Mouse (Mus musculus) forebrain, embryonic 15.5 days (tissue): ENCODE measurements around the gene Rasip1. TPM values are rescaled to one million over a fixed set of nuclear protein-coding genes. Genes with fewer than 3 reads are reported as not detected.

Experiments used
- ATAC-seq: fragments of 200-750 bp; cut with Nextera tagmentation; replicated peaks from 2 replicates; pipeline ENCODE4 v1.8.0; 2017; ENCODE audit warnings: mild to moderate bottlenecking, moderate TSS enrichment, moderate library complexity
- H3K27ac ChIP-seq: fragments of 300-500 bp; sonication (generic); replicated peaks from 2 replicates; pipeline ENCODE4 v1.5.1; 2015; ENCODE audit warnings: mild to moderate bottlenecking, inconsistent platforms
- H3K27me3 ChIP-seq: fragments of 300-500 bp; sonication (generic); 2 replicates; pipeline ENCODE4 v1.6.1; 2015; ENCODE audit warnings: inconsistent platforms
- H3K36me3 ChIP-seq: fragments of 300-500 bp; sonication (generic); 2 replicates; pipeline ENCODE4 v1.6.1; 2015; ENCODE audit warnings: mild to moderate bottlenecking, inconsistent platforms
- H3K4me1 ChIP-seq: fragments of 300-500 bp; sonication (generic); 2 replicates; pipeline ENCODE4 v1.6.1; 2015; ENCODE audit warnings: inconsistent platforms
- H3K4me2 ChIP-seq: fragments of 300-500 bp; sonication (generic); replicated peaks from 2 replicates; pipeline ENCODE4 v1.6.1; 2015; ENCODE audit warnings: mild to moderate bottlenecking, inconsistent platforms
- H3K4me3 ChIP-seq: fragments of 300-500 bp; sonication (generic); 2 replicates; pipeline ENCODE4 v1.5.1; 2015; ENCODE audit warnings: mild to moderate bottlenecking, inconsistent platforms
- H3K9ac ChIP-seq: fragments of 300-500 bp; sonication (generic); replicated peaks from 2 replicates; pipeline ENCODE4 v1.6.1; 2015; ENCODE audit warnings: mild to moderate bottlenecking, inconsistent platforms
- H3K9me3 ChIP-seq: fragments of 300-500 bp; sonication (generic); 2 replicates; pipeline ENCODE4 v1.6.1; 2016; ENCODE audit warnings: inconsistent platforms
- WGBS: fragments of 180-500 bp; shearing (Covaris S2); methylation state at CpG from one replicate; pipeline ENCODE4 v1.1.7; 2015; ENCODE audit warnings: mixed read lengths; 5-methylcytosine and 5-hydroxymethylcytosine counted together
- polyA plus RNA-seq: library from polyadenylated mRNA; unstranded; fragments of >200 nt; fragmentation: Nextera tagmentation; extraction: Ambion mirVana; gene quantifications from 2 replicates; pipeline ENCODE4 v1.2.1, GENCODE M21; 2015

Rasip1 gene
- polyA plus RNA-seq, 1 experiment from 2014 or later = 15.5 TPM

GRCm38 (mm10) chr7:45598960-45599879 is 28.1 kb upstream of the Rasip1 start:
- H3K9ac ChIP-seq = no peak overlapping the region
- no peaks in the 10 kb centered on the region for H3K27me3 ChIP-seq
- no peaks in the 10 kb centered on the region for H3K9me3 ChIP-seq
- H3K27ac ChIP-seq = no peak overlapping the region
- no peaks in the 10 kb centered on the region for H3K36me3 ChIP-seq
- no peaks in the 10 kb centered on the region for H3K4me1 ChIP-seq
- ATAC-seq = no peak
- no peak overlapping the region for H3K4me3 ChIP-seq
- WGBS = 48% methylated on average over 18 of the region's 18 CpGs
- no peak overlapping the region for H3K4me2 ChIP-seq

DNA sequence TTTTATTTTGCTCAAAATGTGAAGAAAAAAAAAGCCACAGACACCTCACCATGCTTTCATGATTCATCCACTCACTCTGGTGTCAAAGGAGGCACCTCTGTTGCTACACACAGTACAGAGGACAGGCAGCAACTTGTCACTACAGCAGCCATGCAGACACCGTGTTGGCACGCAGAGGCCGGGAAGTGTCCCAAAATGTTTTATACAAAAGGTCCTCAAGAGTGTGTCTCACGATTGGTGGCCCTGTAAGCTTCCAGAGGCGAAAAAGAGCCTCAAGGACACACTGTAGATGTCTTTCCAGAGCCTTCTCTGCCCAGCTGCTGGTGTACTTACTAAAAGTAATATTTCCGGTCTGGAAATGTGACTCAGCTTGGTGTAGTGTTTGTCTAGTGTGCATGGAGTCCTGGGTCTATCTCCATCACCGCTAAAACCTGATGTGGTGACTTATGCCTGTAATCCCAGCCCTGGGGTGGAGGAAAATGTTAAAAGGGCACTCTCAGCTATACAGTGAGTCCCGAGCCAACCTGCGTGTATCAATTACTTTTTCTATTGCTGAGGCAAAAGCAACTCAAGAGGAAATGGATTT is 21.5 kb upstream of the Rasip1 start:
- WGBS = 82% methylated on average over 9 of the region's 9 CpGs
- no peak overlapping the region for H3K9ac ChIP-seq
- no peak overlapping the region for H3K27ac ChIP-seq
- H3K36me3 ChIP-seq = no peaks in the 10 kb centered on the region
- H3K27me3 ChIP-seq = no peaks in the 10 kb centered on the region
- H3K4me3 ChIP-seq = no peak overlapping the region
- no peaks in the 10 kb centered on the region for H3K9me3 ChIP-seq
- H3K4me1 ChIP-seq = no peaks in the 10 kb centered on the region
- H3K4me2 ChIP-seq = no peak overlapping the region
- no peak for ATAC-seq

DNA sequence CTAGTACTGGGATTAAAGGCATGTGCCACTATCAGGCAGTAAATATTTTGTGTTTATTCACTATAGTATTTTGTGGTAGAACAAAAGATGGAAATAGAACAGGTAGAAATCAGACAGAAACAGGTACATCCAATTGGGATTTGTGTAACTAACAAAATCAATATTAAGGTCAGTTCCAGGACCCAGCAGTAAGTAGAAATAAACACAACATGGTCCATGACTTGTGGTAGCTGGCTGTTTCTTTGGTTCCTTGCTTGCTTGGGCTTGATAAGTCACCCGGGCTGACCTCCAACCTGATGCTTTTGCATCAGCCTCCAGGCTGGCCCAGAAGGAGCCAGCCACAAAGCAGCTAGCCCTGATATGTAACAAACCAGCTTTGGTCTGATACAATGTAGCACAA is 17.8 kb upstream of the Rasip1 start:
- WGBS = 73% methylated on average over 1 of the region's 1 CpGs
- Histone ChIP-seq H3K4me2 (no peak overlapping the region), H3K27ac (no peak overlapping the region), H3K27me3 (no peaks in the 10 kb centered on the region), H3K4me3 (no peak overlapping the region), H3K4me1 (no peaks in the 10 kb centered on the region), H3K36me3 (no peaks in the 10 kb centered on the region), H3K9me3 (no peaks in the 10 kb centered on the region), H3K9ac (no peak overlapping the region)
- no peak for ATAC-seq

DNA sequence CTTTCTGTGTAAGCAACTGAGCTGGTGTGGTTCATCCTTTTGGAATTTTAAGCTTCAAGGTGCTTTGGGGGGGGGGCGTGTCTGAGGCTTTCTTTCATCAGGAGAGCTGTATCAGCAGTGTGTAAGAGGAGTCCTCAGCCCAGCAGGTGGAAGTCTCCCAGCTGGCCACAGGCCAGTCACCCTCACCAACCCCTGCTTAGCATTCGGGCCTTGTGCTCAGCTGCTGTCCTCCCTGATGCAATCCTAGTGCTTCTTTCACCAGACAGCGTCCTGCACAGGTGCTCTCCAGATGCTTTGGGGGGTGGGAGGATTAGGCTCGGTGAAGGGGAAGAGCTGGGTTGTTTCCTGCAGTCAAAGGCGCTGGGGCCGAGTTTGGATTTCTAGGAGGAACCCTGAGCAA is 11.0 kb upstream of the Rasip1 start:
- no peaks in the 10 kb centered on the region for H3K36me3 ChIP-seq
- no peaks in the 10 kb centered on the region for H3K4me1 ChIP-seq
- no peaks in the 10 kb centered on the region for H3K9me3 ChIP-seq
- no peak overlapping the region for H3K4me2 ChIP-seq
- no peak for ATAC-seq
- no peak overlapping the region for H3K27ac ChIP-seq
- H3K27me3 ChIP-seq = peaks cover 27% of the 10 kb centered on the region
- no peak overlapping the region for H3K9ac ChIP-seq
- no peak overlapping the region for H3K4me3 ChIP-seq
- WGBS = 26% methylated on average over 6 of the region's 6 CpGs

DNA sequence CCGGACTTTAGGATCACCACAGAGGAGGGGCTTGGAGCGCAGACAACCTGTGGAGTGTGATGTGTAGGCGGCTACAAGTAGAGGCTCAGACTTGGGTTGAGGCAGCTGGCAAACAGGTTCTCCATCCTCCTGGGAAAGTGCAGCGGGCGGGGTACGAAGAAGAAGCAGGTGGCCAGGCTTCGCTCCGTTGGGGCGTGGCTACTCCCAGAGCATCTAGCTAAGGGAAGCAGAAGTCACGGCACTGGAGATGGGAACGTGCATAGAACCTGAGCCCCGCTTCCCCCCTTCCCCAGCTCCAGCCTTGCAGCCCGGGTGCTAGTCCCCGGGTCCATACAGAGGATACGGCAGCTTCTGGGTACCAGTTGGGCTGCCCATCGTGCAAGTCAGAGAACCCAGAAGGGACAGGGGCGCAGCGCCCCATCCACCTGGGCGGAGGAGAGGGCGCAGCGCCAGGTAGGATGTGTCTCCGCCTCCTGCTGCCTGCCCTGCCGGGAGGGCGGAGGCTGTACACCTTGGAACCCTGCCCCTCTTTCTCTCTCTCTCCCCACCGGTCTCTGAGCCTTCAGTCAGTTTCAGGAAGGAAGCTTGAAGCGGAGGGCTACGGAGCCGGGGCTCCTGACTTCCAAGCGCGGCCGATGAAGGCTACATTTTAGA is 10.1 kb upstream of the Rasip1 start, which contains the start of gene Fut1:
Fut1 (plus strand) TSS at position 248 of the 654 bp plus-strand sequence.
- H3K4me1 ChIP-seq = no peaks in the 10 kb centered on the region
- WGBS = 5% methylated on average over 28 of the region's 31 CpGs
- peak within 1 kb of the TSS; percentile 17; the same call in 1 of the 2 replicates for H3K4me3 ChIP-seq
- H3K9me3 ChIP-seq = no peaks in the 10 kb centered on the region
- H3K4me2 ChIP-seq = peak within 1 kb of the TSS; percentile 20
- ATAC-seq = no peak
- H3K27me3 ChIP-seq = peaks cover 27% of the 10 kb centered on the region
- H3K36me3 ChIP-seq = no peaks in the 10 kb centered on the region
- H3K27ac ChIP-seq = no peak within 1 kb of the TSS
- no peak within 1 kb of the TSS for H3K9ac ChIP-seq

GRCm38 (mm10) chr7:45618316-45618715 is 9.0 kb upstream of the Rasip1 start:
- H3K27ac ChIP-seq = no peak overlapping the region
- no peaks in the 10 kb centered on the region for H3K36me3 ChIP-seq
- peaks cover 27% of the 10 kb centered on the region for H3K27me3 ChIP-seq
- no peak for ATAC-seq
- 88% methylated on average over 5 of the region's 5 CpGs for WGBS
- no peak overlapping the region for H3K4me3 ChIP-seq
- no peaks in the 10 kb centered on the region for H3K9me3 ChIP-seq
- H3K9ac ChIP-seq = no peak overlapping the region
- H3K4me1 ChIP-seq = no peaks in the 10 kb centered on the region
- H3K4me2 ChIP-seq = no peak overlapping the region

DNA sequence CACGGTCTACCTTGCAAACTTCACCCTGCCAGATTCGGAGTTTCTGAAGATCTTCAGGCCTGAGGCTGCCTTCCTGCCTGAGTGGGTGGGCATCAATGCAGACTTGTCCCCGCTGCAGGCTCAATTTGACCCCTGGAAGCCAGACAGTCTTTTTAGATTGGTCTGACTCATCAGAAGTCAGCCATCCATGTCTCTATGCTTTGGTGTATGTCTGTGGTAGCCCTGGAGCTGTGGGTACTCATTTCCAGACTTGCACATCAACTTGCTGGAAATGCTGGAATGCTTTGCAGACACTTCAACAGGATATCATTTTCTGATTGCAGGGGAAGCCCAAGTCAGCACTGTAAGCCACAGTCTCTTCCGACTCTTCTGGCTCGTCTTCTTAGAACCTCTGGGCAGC is 7.7 kb upstream of the Rasip1 start:
- no peaks in the 10 kb centered on the region for H3K4me1 ChIP-seq
- H3K36me3 ChIP-seq = no peaks in the 10 kb centered on the region
- no peak overlapping the region for H3K27ac ChIP-seq
- no peak overlapping the region for H3K4me2 ChIP-seq
- H3K27me3 ChIP-seq = peaks cover 27% of the 10 kb centered on the region
- WGBS = 87% methylated on average over 5 of the region's 5 CpGs
- no peak overlapping the region for H3K9ac ChIP-seq
- no peak for ATAC-seq
- no peak overlapping the region for H3K4me3 ChIP-seq
- H3K9me3 ChIP-seq = no peaks in the 10 kb centered on the region

GRCm38 (mm10) chr7:45621443-45621842 is 5.8 kb upstream of the Rasip1 start, which contains the start of gene Izumo1:
Gene Izumo1 (plus strand): TSS chr7:45621811.
- peaks cover 24% of the 10 kb centered on the region for H3K27me3 ChIP-seq
- H3K27ac ChIP-seq = no peak within 1 kb of the TSS
- no peaks in the 10 kb centered on the region for H3K4me1 ChIP-seq
- WGBS = 35% methylated on average over 9 of the region's 9 CpGs
- no peak for ATAC-seq
- H3K9me3 ChIP-seq = no peaks in the 10 kb centered on the region
- H3K36me3 ChIP-seq = no peaks in the 10 kb centered on the region
- H3K4me3 ChIP-seq = no peak within 1 kb of the TSS
- H3K9ac ChIP-seq = no peak within 1 kb of the TSS
- no peak within 1 kb of the TSS for H3K4me2 ChIP-seq

GRCm38 (mm10) chr7:45623507-45623906 is 3.8 kb upstream of the Rasip1 start:
- no peak for ATAC-seq
- Histone ChIP-seq H3K4me1 (peaks cover 5% of the 10 kb centered on the region; the same call in 1 of the 2 replicates), H3K4me2 (no peak overlapping the region), H3K27ac (no peak overlapping the region), H3K36me3 (no peaks in the 10 kb centered on the region), H3K27me3 (peaks cover 7% of the 10 kb centered on the region; the same call in 1 of the 2 replicates), H3K9me3 (no peaks in the 10 kb centered on the region), H3K9ac (no peak overlapping the region), H3K4me3 (no peak overlapping the region)
- WGBS = 94% methylated on average over 11 of the region's 11 CpGs

DNA sequence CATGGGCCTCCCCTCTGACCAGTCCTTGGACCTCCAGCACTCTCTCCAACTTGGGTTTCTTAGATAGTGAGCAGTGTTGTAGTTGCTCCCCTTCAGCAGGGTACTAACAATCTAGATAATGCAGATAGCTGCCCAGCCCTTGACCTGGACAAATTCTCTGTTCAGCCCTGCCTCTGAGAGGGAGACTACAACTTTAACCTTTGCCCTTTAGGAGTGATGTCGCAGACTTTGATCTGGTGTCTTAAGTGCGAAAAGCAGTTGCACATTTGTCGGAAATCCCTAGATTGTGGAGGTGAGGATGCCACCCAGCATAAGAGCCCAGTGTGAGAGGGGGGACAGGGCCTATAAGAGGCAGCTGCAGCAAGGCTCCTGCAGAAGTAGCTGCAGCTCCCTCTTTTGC is 2.6 kb upstream of the Rasip1 start:
- H3K36me3 ChIP-seq = no peaks in the 10 kb centered on the region
- no peak overlapping the region for H3K4me2 ChIP-seq
- H3K4me1 ChIP-seq = peaks cover 5% of the 10 kb centered on the region; the same call in 1 of the 2 replicates
- no peak for ATAC-seq
- H3K27ac ChIP-seq = no peak overlapping the region
- no peaks in the 10 kb centered on the region for H3K9me3 ChIP-seq
- H3K9ac ChIP-seq = no peak overlapping the region
- 84% methylated on average over 3 of the region's 3 CpGs for WGBS
- no peaks in the 10 kb centered on the region for H3K27me3 ChIP-seq
- no peak overlapping the region for H3K4me3 ChIP-seq

- WGBS = 93% methylated on average over 8 of the region's 8 CpGs
- ATAC-seq = no peak
These were observed 1.8 kb upstream of the Rasip1 start for GRCm38 (mm10) chr7:45625481-45625880.

DNA sequence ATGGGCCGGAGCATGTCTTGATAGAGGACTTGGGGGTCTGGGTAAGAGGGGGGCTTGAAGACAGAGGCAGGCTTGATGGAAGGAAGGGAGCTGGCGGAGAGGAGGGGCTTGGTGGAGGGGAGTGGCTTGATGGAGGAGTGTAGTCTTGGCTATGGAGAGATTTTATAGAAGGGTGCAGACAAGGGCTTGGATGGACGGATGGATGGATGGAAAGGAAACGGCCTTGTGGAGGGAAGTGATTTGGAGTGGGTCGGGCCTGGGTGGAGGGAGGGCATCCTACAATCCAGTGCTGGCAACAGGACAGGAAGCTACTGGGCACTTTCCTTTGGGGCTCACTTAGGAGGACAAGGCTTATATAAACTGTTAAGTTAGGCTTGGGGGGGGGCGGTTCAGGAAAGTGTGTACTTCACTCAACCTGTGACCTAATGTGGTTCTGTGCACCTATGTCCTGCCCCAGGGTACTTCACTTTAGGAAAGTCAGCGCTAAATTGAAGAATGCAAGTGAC is 664 bp upstream of the Rasip1 start:
- Histone ChIP-seq H3K4me3 (no peak overlapping the region), H3K27ac (no peak overlapping the region), H3K4me2 (no peak overlapping the region), H3K9me3 (no peaks in the 10 kb centered on the region), H3K9ac (no peak overlapping the region), H3K36me3 (no peaks in the 10 kb centered on the region), H3K27me3 (no peaks in the 10 kb centered on the region), H3K4me1 (peaks cover 5% of the 10 kb centered on the region; the same call in 1 of the 2 replicates)
- WGBS = 90% methylated on average over 7 of the region's 7 CpGs
- no peak for ATAC-seq

More at GRCm38 (mm10) chr7:45625481-45625880, 1.8 kb upstream of the Rasip1 start:
- Histone ChIP-seq H3K4me2 (no peak overlapping the region), H3K4me1 (peaks cover 5% of the 10 kb centered on the region; the same call in 1 of the 2 replicates), H3K9ac (no peak overlapping the region), H3K9me3 (no peaks in the 10 kb centered on the region), H3K27me3 (no peaks in the 10 kb centered on the region), H3K36me3 (no peaks in the 10 kb centered on the region), H3K27ac (no peak overlapping the region), H3K4me3 (no peak overlapping the region)
